Mouse (Mus musculus) thymus, postnatal 25 days (tissue): ENCODE results near the gene Garnl3.

ENCODE experiments used
- DNase-seq: peaks from one replicate; pipeline ENCODE4 v3.0.0; 2022

Garnl3 gene

DNA sequence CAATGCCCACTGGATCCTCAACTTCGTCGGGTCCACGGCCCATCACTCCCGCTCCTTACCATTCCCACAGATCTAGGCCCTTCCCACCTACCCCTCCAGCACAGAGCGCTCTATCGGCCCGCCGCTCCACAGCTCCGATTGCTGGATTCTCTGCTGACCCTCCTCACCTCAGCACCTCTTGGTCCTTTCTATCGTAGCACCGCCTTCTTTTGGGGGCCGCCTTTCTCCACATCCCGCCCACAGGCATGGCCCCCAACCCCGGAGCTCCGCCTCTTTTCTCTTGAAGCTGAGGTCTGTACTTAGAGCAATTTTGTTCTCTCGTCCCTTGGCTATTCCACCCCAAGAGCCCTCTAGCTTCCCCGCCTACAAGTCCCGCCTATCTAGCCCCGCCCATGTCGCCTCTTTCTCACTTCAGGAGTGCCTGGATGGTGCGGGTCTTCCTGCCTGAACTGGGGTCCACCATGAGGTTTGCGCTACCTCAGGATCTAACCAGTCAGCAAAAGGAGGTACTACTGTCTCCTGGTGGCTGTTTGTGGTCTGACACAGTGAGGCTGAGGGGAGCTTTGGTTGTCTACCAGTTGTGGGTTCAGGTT, at the start of gene Garnl3:
TSS of gene Garnl3 (minus strand) at position 155 of the 593 bp plus-strand sequence.
- DNase-seq = peak; percentile 72

DNA sequence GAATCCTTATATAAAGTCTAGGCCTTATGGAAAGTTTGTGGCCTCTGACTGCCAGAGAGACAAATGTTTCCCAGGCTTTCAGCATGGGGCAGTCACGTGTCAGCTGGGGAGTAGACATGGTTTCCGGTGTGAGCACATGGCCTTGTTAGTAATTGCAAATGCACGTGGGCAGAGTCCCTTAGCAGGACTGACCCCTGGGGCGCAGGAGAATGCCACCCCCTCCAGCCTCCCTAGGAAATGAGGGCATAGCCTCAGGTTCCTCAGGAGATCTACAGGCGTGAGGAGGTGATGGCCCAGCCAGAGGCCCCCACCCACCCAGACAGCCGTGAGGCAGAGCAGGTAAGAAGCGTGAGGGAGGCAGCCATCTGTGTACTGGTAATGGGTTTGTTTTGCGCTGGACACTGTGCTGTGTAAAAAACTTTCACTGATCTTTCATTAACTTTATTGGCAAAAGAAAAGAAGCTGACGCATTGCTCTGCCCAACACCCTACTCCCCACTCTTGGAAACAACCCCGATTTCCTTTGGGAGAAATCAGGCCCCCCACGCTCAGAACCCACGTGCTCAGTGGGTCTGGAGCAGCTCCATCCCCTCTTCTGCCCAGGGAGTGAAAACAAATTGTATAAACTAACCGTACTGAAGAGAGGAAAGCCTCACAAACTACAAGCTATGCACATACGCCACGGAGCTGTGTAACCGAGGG, 48.6 kb upstream of the Garnl3 start:
- no peak for DNase-seq

DNA sequence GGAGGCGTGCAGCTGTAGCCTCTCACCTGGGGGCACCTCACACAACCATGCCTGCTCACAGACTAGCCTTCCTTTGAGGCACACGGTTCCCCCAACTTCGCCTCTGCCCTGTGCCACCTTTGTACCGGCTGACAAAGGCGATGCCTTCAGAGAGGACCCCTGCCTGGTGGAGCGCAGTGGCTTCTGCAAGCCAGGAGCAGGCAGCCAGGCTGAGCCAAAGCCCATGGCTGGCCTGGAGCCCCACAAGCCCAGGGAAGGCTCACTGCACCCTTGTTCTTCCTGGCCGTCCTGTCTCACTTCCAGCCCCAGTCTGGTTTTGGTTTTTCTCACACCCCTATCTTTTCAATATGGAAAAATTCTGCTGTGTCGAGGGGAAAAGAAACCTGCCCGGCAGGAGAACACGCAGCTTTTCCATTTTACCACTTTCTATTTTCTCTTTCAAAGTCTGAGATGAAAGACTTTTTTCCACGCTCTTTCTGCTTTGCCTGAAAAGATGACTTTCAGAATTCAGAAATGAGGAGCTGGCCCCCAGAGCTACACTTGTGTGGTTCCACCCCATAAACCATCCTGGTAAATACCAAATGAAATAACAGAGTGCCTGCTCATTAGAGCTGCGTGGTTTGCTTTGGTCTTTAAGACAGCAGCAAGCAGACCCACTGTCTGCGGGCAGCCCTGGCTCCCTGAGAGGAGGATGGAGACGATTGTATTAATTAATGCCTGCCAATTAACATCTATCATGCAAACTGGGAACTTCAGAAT, 47.9 kb upstream of the Garnl3 start:
- DNase-seq = no peak

DNA sequence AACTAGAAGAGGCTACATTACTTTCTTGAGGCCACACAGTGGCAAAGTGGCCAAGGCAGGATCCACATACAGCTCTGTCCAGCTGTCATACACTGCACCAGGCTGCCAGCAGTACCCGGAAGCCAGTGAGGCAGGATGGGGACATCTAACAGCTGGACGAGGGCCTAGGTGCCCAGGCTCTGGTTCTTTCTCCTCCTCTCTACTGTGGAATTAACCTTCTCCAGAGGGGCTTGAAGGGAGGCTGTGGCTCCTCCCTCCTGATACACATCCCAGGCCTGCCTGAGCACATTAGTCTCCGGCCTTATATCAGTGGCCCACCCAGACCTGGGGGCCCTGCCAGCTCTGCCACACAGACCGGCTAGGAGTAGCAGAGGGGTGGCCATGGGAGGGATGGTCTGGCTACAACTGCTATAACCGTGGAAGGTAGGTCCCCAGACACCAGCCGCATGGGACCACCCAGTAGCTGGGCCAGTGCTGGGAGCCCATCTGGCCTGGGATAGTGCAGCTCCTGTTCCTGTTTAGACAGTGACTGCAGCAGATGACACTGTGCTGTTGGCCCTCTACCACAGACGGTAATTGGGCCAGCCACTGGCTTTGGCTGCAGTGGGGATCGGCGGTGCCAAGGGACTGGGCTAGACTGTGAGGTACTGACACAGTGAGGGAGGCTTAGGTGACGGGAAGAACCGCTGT, 46.9 kb upstream of the Garnl3 start:
- DNase-seq = no peak

DNA sequence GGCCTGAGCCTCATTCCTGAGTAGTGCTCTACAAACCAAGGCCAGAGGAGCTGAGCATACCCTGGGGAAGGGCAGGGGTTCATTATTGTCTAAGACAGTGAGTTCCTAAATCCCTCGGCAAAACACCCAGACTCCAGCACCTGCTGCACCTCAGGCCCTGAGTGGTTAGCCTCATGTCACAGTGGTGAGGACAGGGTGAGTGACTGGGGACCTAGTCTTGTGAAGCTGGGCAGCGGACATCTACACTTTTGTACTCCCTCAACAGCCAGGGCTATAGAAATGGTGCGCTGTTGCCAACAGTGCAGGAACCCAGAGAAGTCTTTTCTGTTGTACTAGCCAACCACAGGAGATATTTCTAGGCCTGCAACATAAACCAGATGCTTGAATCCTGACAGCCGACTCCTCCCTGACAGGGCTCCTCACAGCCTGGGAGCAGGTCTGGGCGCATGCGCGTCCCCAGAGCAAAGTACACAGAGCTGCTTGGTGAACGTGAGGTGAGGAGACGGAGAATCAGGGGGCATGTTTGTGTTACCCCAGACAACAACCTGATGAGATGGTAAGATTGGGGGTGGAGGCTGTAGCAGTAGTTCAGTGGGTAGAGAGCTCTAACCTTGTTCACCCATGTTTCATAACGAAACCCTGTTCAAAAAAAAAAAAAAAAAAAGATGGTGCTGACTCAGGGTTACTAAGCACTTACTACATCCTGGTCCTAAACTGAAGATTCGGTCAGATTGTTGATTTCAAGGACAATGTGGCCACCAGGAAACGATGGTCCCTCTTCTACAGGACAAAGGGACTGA, 46.2 kb upstream of the Garnl3 start:
- no peak for DNase-seq

DNA sequence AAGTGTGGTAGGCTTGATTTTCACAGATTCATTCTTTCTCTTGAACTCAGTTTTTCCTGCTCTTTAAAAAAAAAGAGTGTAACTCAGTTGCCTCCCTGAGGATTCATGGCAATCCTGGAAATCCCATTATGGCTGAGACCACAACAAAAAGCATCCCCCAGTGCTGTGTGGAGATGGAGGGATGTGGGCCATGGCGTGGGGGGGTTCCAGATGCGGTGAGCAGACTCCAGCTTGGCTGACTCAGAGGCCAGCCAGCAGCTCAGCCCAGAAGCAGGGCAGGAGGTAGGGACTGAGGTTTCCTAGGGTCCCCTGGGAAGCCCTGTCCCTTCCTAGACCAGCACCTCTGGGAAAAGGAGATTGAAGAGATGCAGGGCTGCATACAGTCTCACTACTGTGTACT, 45.5 kb upstream of the Garnl3 start:
- no peak for DNase-seq

DNA sequence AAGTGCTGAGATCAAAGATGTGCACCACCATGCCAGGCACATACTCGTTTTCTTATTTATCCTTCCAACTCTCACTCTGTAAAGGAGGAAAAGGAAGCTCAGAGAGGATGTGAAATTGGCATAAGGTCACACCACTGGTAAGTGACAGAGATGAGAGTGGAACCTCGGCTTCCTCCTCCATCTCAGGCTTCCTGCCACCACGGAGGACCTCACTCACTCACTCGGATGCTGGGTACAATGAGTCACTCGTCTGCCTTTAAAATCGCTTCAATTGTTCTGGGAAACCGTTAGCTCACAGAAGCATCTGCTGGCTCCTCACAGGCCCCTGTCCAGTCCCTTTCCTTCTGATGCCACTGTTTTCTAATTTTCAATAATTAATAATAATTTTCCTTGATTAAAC, 45.1 kb upstream of the Garnl3 start:
- DNase-seq = no peak

DNA sequence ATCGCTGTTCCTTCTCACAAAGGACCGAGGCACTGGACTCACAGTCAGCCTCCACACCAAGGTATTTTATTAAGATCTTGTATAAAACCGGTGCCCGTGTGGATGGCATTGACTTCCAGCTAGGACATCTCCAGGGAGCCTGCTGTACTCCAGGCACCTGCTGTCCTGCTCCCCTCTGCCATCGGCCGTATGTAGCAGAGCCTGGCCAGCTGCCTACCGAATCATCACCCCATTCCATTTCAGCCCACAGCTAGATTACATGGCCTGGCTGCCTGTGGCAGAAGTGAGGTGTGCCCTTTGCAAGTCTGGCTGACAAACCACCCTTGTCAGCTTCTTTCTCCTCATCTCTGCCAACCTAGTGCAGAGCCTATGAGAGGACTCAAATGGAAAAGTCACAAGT, 42.2 kb upstream of the Garnl3 start:
- DNase-seq = no peak

DNA sequence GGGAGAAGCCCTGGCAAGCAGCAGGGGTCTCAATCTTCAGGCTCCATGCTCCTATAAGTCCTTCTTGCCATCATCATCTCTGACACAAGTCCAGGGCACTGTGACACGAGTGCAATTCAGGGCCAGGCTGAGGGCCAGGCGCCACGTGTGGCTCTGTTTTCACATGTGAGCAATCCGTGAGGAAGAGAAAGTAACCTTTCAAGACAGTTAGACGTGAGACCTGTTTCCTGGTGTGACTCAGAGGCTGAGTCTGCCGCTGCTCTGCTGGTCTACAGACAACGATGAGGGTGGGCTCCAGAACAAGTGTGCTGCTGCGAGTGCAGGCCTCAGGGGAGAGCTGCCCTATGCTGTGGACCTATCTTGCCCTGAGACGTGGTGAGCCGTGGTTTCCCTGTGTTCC, 41.7 kb upstream of the Garnl3 start:
- no peak for DNase-seq

DNA sequence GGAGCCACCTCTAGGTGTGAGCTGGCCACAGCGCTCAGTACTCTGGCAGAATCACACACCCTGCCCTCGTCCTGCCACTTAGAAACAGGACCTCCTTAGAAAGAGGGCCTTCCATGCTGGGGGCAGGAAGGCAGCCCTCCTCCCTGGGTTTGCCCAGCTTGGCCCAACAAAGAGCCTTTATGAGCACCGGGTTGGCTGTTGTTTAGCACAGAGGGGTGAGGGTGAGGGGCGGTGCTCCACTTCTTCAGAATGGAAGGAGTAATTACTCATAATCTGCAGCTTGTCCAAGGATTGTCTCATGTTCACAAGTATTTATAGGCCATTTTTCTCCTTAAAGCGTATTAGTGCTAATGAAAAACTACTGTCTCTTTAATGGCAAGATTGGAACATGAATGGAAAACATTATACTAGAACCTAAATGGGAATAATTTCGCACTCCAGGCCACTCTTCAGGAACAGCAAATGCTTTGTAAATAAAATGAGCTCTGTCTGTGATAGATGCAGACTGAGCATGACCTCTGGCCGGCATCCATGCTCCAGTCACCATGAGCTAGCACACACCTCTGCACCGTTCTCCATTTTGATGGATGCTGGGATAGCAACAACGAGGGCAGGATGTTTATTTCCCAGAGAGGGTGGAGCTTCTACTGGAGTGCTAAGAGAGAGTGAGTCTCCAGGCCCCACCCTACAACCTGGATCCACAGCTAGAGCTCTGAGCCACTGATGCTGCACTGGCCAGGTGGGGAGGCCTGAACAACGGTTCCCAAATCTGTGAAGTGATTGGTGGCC, 39.5 kb upstream of the Garnl3 start:
- DNase-seq = no peak

DNA sequence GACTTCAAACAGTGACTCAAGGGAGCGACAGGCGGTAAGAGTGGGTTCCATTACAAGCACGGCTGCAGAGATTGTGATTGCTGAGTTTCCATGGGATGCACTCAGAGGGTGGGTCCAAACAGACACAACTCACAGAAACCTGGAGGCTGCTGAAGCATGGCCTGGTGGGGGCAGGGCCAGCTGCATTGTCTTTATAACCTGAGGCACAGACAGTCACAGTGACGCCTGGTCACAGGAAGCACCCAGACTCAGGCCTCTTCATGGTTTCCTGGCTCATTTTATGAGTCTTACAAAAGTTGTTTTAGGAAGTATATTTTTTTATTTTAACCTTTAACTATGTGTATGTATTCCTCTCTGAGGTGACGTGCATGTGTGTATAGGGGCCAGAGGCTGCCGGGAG, 38.0 kb upstream of the Garnl3 start:
- DNase-seq = no peak

DNA sequence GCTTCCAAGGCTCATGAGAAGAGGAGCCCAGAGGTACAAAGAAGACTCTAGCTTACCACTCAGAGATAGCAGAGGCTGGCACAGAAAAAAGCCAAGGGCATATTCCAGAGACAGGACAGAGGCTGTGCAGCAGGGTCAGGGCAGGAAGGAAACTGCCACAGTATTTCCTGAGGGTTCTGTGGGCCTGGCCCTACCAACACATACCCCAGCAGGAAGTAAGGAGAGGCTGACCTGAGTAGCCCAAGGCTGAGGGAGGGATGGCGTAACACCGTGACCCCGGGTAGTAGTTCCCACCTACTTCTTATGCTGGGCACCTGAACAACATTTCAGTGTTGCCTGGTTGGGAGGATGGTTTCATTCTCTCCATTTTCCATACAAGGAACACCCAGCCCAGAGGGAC, 35.6 kb upstream of the Garnl3 start:
- no peak for DNase-seq

DNA sequence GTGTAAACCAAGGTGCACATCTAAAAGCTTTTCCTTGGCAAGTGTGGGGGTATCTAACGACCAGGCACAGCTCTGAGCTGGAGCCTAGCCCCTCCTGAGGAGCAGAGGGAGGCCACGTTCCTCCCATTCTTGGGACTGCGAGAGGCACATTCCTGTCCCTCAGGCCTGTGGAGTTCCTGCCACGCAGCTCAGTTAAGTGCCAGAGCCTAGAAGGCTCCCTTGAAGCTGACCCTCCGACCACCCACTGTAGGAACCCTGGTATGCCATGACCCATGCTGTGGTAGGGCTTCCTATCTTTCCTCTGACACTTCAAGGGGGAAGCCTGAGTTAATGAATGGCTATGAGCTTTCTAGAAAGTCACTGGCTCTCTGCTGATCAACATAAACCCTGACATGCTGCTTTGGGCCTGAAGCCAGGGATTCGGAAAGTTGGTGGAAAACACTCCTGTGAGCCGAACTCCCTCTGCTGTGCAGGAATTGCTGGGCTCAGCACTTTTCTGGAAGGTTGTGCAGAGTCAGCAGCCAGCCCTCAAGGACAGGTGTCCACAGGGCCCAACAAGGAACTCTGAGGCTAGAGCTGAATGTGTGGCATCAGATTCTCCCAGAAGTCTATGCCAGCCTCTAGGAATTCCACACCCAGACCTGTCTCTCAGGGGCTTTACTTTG, 34.4 kb upstream of the Garnl3 start:
- DNase-seq = no peak

DNA sequence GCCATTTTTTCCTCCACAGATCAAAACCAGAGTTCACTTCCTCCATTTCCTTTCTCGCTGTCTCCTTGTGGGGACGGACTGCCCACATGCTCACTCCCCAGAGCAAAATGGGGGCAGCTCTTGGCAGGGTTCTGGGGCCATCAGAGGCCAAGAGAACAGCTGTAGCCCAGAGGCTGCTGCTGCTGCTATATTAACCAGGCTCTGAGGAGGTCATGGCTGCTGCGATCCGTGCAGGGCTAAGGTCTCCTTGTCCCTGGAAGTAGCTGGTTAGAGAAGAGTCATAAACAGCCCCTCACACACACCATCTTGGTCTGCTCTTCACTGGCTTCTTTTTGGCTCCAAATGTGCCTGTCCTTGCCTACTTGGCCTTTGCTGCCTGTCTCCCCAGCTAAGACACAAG, 33.8 kb upstream of the Garnl3 start:
- DNase-seq = no peak

DNA sequence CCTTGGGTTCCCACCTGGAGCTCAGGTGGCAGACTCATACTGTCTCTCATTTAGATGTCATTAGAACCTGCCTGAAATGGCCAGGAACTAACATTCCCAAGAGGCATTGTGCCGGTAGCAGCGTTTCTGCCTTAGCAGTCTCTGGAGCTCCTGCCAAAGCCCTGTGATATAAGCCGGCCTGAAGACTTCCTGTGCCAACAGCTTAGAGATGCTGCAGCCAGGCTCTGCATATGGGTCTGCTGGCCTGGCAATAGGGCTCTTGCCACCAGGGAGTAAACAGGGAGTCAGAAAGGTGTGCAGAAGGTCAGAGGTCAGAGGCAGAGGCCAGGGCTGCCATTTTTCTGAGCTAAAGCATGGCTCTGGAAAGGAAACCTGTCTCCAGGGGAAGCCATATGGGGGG, 33.2 kb upstream of the Garnl3 start:
- DNase-seq = no peak

DNA sequence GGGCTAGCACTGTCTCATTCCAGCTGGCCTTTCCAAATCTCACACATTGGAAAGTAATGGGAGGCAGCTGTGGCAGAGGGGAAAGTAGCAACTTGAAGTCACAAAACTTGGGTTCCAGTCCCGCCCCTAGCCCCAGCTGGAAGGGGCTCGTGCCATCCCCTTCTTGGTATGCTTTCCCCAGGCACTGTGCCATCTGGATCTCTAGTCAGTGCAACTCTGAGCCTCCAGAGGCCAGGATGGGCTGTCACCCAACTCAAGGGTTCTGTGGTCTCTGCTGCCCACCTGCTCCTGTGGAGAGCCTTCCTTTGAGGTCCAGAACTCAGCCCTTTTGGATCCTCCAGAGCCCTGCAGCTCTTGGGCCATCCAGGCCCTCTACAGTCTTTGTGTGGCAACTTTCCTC, 30.7 kb upstream of the Garnl3 start:
- DNase-seq = no peak

DNA sequence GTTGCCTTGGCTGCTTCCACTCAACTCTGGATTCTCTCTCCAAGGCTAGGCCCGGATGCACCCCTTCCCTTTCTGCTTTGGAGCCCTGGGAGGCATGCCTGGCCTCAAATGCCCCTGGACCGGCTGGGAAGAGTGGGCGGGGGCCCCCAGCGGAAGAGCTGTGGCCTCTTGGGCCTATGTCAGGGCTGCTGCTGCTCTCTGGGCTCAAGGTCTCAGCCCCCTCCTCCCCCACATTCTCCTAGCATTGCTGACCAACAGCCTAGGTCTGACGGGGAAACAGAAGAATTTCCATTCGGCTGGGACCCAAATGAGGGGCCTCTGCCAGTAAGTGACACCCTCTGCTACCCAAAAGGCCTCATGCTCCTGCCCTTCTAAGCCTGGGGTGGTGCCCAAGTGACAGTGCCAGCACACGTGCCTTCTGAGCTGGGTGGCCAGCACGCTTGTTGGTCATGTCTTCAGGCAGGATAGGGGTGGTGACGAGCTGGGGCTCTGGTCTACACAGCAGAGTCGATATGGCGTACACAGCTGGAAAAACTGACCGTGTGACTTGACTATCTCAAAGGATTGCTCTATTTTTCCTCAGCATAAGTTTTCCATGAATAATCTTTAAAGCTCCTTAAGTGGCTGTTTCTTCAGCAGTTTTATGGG, 29.0 kb upstream of the Garnl3 start:
- no peak for DNase-seq

DNA sequence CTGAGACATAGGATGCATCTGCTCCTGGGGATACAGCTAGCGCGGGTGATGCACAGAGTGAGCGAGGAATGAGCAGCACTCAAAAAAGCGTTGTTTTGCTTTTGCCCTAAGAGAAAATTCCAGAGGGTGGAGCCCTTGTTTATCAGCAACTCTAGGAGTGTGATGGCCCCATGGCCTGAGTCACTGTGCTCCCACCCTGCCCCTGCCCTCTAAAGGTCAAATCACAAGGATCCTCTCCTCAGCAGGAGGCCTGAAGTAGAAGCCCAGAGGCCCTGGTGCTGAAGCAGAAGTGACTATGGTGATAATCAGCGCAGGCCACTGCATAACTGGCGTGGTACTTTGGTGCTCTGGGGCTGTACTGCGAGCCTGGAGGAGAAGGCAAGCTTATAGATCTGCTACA, 28.1 kb upstream of the Garnl3 start:
- no peak for DNase-seq

DNA sequence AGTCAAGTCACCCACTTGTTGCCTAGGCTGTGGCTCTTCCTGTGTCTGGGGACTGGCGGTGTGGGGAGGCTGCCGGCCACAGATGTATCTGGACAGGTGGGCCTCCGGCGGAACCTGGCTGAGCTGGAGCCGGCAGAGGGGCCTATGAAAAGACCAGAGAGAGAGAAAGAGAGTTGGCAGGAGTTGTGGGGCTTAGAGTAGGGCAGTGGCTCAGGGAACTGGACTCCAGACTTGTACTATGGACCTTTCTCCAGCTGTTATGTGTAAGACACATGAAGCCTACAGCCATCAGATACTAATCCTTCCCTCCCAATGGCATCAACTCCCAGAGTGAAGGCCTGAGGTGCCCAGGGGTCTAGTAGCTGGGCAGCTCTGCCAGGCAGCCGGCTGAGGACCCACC, 27.4 kb upstream of the Garnl3 start:
- no peak for DNase-seq

DNA sequence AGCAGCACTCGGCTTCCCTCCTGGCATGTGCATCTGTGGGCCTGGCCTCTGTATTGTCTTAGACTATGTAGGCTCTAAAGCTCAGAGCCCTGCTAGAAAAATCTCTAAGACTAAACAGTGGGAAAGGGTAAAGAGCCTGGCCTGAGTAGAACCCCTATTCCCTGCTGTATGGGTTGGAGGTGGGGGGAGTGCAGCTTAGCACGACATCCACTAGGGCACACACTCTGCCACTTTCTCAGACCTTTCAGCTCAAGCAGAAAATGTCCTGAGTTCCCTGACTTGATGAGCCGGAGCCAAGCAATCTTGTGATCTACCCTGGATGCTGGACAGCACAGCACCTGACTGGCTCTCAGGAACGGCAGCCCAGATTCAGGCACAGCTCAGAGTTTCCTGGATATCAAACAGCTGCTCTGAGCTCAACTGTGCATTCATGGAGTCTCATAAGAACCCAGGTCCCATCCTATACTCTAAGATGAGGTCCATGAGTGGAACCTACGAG, 24.9 kb upstream of the Garnl3 start:
- no peak for DNase-seq
